Mouse (Mus musculus) neural tube, embryonic 14.5 days (tissue): ENCODE measurements at regions not wholly inside any gene's neighbourhood (a gene's known extent, or its start where the extent isn't known, plus 50 kb on each side); places are given as distances from the start of the nearest gene placed in this dataset.

ENCODE experiments used
- ATAC-seq: fragments of 200-750 bp; cut with Nextera tagmentation; 2 replicates; pipeline ENCODE4 v1.8.0; 2017; ENCODE audit warnings: low read depth, mild to moderate bottlenecking, moderate TSS enrichment, moderate library complexity
- H3K27ac ChIP-seq: fragments of 300-500 bp; sonication (generic); 2 replicates; pipeline ENCODE4 v1.5.1; 2014; ENCODE audit warnings: low read depth, mild to moderate bottlenecking, control low read depth, low read length, moderate library complexity, mixed read lengths
- H3K27me3 ChIP-seq: fragments of 300-500 bp; sonication (generic); 2 replicates; pipeline ENCODE4 v1.6.1; 2014; ENCODE audit warnings: low read length; ENCODE audit not compliant: control insufficient read depth, insufficient read depth
- H3K36me3 ChIP-seq: fragments of 300-500 bp; sonication (generic); 2 replicates; pipeline ENCODE4 v1.6.1; 2014; ENCODE audit warnings: low read length, mixed read lengths; ENCODE audit not compliant: control insufficient read depth, insufficient read depth
- H3K4me1 ChIP-seq: fragments of 300-500 bp; sonication (generic); 2 replicates; pipeline ENCODE4 v1.6.1; 2014; ENCODE audit warnings: low read length; ENCODE audit not compliant: control insufficient read depth, insufficient read depth
- H3K4me2 ChIP-seq: fragments of 300-500 bp; sonication (generic); 2 replicates; pipeline ENCODE4 v1.6.1; 2014; ENCODE audit warnings: mild to moderate bottlenecking, low read depth, low read length, control low read depth
- H3K4me3 ChIP-seq: fragments of 300-500 bp; sonication (generic); 2 replicates; pipeline ENCODE4 v1.5.1; 2014; ENCODE audit warnings: low read depth, low read length, control low read depth, mixed read lengths
- H3K9ac ChIP-seq: fragments of 300-500 bp; sonication (generic); replicated peaks from 2 replicates; pipeline ENCODE4 v1.6.1; 2014; ENCODE audit warnings: low read depth, mild to moderate bottlenecking, control low read depth, low read length, mixed read lengths
- H3K9me3 ChIP-seq: fragments of 300-500 bp; sonication (generic); 2 replicates; pipeline ENCODE4 v1.6.1; 2016; ENCODE audit warnings: low read length; ENCODE audit not compliant: control insufficient read depth
- WGBS: fragments of 180-500 bp; shearing (Covaris S2); extraction: QIAGEN DNeasy Blood & Tissue Kit; methylation state at CpG from one replicate; pipeline ENCODE4 v1.1.7; 2014; 5-methylcytosine and 5-hydroxymethylcytosine counted together

- Histone ChIP-seq H3K27ac (no peak overlapping the region), H3K36me3 (no peaks in the 10 kb centered on the region), H3K4me1 (no peaks in the 10 kb centered on the region), H3K4me2 (no peak overlapping the region), H3K9ac (no peak overlapping the region), H3K27me3 (no peaks in the 10 kb centered on the region), H3K9me3 (no peaks in the 10 kb centered on the region), H3K4me3 (no peak overlapping the region)
- 12% methylated on average over 2 of the region's 2 CpGs for WGBS
- ATAC-seq: 0 out of 2 replicates have a peak, but pooled peaks have one; percentile 49
Measured at GRCm38 (mm10) chr15:61873047-61873446, 950.2 kb upstream of the A1bg start.

GRCm38 (mm10) chr15:61860759-61861158, 937.9 kb upstream of the A1bg start:
- no peak overlapping the region for H3K27ac ChIP-seq
- no peak for ATAC-seq
- H3K4me1 ChIP-seq: 0 out of 2 replicates have a peak, but pooled peaks cover 2% of the 10 kb centered on the region
- H3K36me3 ChIP-seq: no peaks in the 10 kb centered on the region
- no peaks in the 10 kb centered on the region for H3K27me3 ChIP-seq
- 90% methylated on average over 6 of the region's 6 CpGs for WGBS
- H3K9ac ChIP-seq: no peak overlapping the region
- no peak overlapping the region for H3K4me2 ChIP-seq
- no peaks in the 10 kb centered on the region for H3K9me3 ChIP-seq
- no peak overlapping the region for H3K4me3 ChIP-seq

- WGBS: 44% methylated on average over 2 of the region's 2 CpGs
- ATAC-seq: peak; percentile 70; the same call in 1 of the 2 replicates
- H3K4me3 ChIP-seq: no peak overlapping the region
Measured at GRCm38 (mm10) chr15:61855880-61856279, 933.1 kb upstream of the A1bg start.

GRCm38 (mm10) chr15:61812671-61813070, 889.9 kb upstream of the A1bg start:
- H3K9ac ChIP-seq: no peak overlapping the region
- H3K27me3 ChIP-seq: no peaks in the 10 kb centered on the region
- no peak for ATAC-seq
- no peak overlapping the region for H3K27ac ChIP-seq
- no peaks in the 10 kb centered on the region for H3K4me1 ChIP-seq
- H3K4me3 ChIP-seq: no peak overlapping the region
- H3K9me3 ChIP-seq: no peaks in the 10 kb centered on the region
- H3K4me2 ChIP-seq: no peak overlapping the region
- WGBS: 77% methylated on average over 2 of the region's 2 CpGs
- no peaks in the 10 kb centered on the region for H3K36me3 ChIP-seq

More at GRCm38 (mm10) chr15:61855880-61856279, 933.1 kb upstream of the A1bg start:
- no peaks in the 10 kb centered on the region for H3K9me3 ChIP-seq
- H3K36me3 ChIP-seq: no peaks in the 10 kb centered on the region
- 0 out of 2 replicates have a peak, but pooled peaks cover 3% of the 10 kb centered on the region for H3K4me1 ChIP-seq
- no peak overlapping the region for H3K27ac ChIP-seq
- H3K4me2 ChIP-seq: no peak overlapping the region
- no peaks in the 10 kb centered on the region for H3K27me3 ChIP-seq
- H3K9ac ChIP-seq: no peak overlapping the region

GRCm38 (mm10) chr15:61805379-61805778, 882.6 kb upstream of the A1bg start:
- Histone ChIP-seq H3K27me3 (no peaks in the 10 kb centered on the region), H3K9ac (no peak overlapping the region), H3K27ac (no peak overlapping the region), H3K36me3 (no peaks in the 10 kb centered on the region), H3K9me3 (no peaks in the 10 kb centered on the region), H3K4me1 (no peaks in the 10 kb centered on the region), H3K4me2 (no peak overlapping the region), H3K4me3 (no peak overlapping the region)
- WGBS: 54% methylated on average over 2 of the region's 2 CpGs
- ATAC-seq: no peak

- Histone ChIP-seq H3K9me3 (no peaks in the 10 kb centered on the region), H3K4me3 (no peak overlapping the region)
Measured at GRCm38 (mm10) chr15:61800155-61800554, 877.3 kb upstream of the A1bg start.

GRCm38 (mm10) chr15:61797827-61798226, 875.0 kb upstream of the A1bg start:
- no peak for ATAC-seq
- 88% methylated on average over 1 of the region's 1 CpGs for WGBS

More at GRCm38 (mm10) chr15:61800155-61800554, 877.3 kb upstream of the A1bg start:
- Histone ChIP-seq H3K4me2 (no peak overlapping the region), H3K36me3 (no peaks in the 10 kb centered on the region), H3K27ac (no peak overlapping the region), H3K4me1 (no peaks in the 10 kb centered on the region), H3K27me3 (no peaks in the 10 kb centered on the region), H3K9ac (no peak overlapping the region)
- 82% methylated on average over 4 of the region's 4 CpGs for WGBS
- ATAC-seq: no peak

GRCm38 (mm10) chr15:61794506-61794905, 871.7 kb upstream of the A1bg start:
- no peak for ATAC-seq
- Histone ChIP-seq H3K9ac (no peak overlapping the region), H3K27me3 (no peaks in the 10 kb centered on the region), H3K4me1 (no peaks in the 10 kb centered on the region), H3K36me3 (no peaks in the 10 kb centered on the region), H3K9me3 (no peaks in the 10 kb centered on the region), H3K27ac (no peak overlapping the region), H3K4me2 (no peak overlapping the region), H3K4me3 (no peak overlapping the region)
- 70% methylated on average over 3 of the region's 3 CpGs for WGBS

More at GRCm38 (mm10) chr15:61797827-61798226, 875.0 kb upstream of the A1bg start:
- H3K4me2 ChIP-seq: no peak overlapping the region
- H3K9me3 ChIP-seq: no peaks in the 10 kb centered on the region
- no peak overlapping the region for H3K9ac ChIP-seq
- no peak overlapping the region for H3K4me3 ChIP-seq
- no peaks in the 10 kb centered on the region for H3K4me1 ChIP-seq
- no peak overlapping the region for H3K27ac ChIP-seq
- H3K36me3 ChIP-seq: no peaks in the 10 kb centered on the region
- H3K27me3 ChIP-seq: no peaks in the 10 kb centered on the region

GRCm38 (mm10) chr15:61789847-61790562, 867.2 kb upstream of the A1bg start:
- no peaks in the 10 kb centered on the region for H3K27me3 ChIP-seq
- H3K4me2 ChIP-seq: no peak overlapping the region
- no peaks in the 10 kb centered on the region for H3K4me1 ChIP-seq
- H3K36me3 ChIP-seq: no peaks in the 10 kb centered on the region
- no peak overlapping the region for H3K4me3 ChIP-seq
- 61% methylated on average over 7 of the region's 7 CpGs for WGBS
- no peak overlapping the region for H3K27ac ChIP-seq
- no peak overlapping the region for H3K9ac ChIP-seq
- no peak for ATAC-seq
- H3K9me3 ChIP-seq: no peaks in the 10 kb centered on the region
